Mouse (Mus musculus) megakaryocyte, adult 5-6 weeks (primary cell): ENCODE measurements around the gene Ctdsp2. TPM values are rescaled to one million over a fixed set of nuclear protein-coding genes. Genes with fewer than 3 reads are reported as not detected.

Source experiments
- ATAC-seq: 2 replicates; pipeline ENCODE4 v1.8.0; 2016; ENCODE audit warnings: mild to moderate bottlenecking, inconsistent platforms; ENCODE audit not compliant: poor library complexity, severe bottlenecking
- total RNA-seq, 2 experiments: library from RNA; stranded (forward) in 1 of 2; stranded (reverse) in 1 of 2; fragments of 153-499, 151-499 nt in 1 of 2; fragments of 221-1000, 200-1000 nt in 1 of 2; gene quantifications; 2 replicates each; pipeline versions ENCODE4 v1.2.3 to v1.2.4; 2015 to 2017

The Ctdsp2 gene
- total RNA-seq, 2 experiments from 2014 or later, result 38.0 to 73.2 TPM

DNA sequence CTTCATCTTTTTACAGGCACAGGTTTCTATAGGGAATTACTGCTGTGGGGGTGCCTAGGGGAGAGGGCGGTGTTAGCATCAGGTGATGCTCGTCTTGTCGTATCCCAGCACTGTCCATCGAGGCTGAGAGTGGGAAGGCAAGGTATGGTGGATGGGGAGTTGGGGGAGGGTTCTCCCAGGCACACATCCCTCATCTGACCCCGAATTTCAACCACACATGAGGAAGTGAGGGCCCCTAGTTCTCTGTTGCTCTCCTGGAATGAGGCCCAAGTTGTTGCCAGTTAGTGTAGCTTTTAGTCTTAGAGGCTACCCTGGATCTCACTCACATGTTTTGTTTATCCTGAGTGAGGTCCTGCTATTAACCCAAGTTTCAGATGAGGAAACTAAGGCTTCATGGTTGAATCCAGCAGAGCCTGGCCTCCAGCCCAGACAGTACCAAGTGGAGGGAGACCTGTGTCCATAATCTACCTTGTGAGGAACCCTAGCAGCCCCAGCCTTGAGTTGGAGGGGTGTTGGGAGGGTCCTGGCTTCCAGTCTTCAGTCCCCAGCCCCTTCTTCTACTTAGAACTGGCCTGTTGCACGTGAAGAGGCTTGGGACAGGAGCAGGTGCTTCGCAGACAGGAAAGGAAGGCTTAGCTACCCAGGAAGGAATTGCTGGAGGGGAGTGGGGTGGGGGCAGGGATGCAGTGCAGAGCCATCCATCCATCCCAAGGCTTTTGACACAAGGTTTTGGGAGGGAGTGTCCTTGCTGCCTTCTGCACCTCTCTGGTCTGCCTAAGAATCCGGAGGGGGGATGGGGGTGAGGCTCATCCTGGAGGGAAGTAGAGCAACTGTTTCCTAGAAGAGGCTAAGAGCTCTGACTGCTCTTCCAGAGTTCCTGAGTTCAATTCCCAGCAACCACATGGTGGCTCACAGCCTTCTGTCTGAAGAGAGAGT is 8.9 kb downstream of the Ctdsp2 start:
- peak; percentile 25; the same call in 1 of the 2 replicates for ATAC-seq

GRCm38 (mm10) chr10:126988513-126989165 is 10.1 kb downstream of the Ctdsp2 start:
- ATAC-seq, result no peak

DNA sequence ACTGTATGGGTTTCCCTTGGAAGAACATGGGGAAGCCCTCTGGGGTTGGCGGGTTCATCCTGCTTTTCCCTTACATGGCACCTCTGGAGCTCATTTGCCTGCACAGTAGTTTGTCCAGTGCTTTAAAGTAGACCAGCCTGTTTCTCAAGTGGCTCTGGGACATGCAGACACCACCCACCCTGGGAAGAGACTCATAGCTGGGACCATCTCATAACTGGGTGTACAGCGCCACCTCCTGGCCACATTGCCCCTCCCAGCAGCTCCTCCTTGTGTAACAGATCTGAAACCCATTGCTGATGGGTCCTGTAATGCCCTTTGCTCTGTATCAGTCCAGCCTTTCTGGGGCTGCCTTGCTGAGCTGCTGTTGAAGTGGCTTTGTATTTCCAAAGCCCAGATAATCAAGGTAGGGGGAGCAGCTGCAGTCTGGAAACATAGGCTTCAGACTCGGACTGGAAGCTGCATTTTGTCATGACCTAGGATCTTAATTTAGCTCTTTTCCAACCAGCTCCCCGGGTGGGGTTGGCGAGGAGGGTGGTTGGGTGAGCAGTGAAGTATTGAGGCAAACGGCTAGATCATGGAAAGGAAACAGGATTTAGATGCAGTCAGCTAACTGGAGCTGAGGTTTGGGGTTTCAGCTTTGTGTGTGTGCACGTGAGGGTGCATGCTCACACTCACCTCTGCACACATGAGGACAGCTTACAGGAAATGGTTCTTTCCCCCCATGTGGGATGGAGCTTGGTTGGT is 12.0 kb downstream of the Ctdsp2 start:
- ATAC-seq, result peak; percentile 82

GRCm38 (mm10) chr10:126991676-126992075 is 13.2 kb downstream of the Ctdsp2 start:
- no peak for ATAC-seq

- no peak for ATAC-seq
These were observed 15.1 kb downstream of the Ctdsp2 start for GRCm38 (mm10) chr10:126993621-126994020.

DNA sequence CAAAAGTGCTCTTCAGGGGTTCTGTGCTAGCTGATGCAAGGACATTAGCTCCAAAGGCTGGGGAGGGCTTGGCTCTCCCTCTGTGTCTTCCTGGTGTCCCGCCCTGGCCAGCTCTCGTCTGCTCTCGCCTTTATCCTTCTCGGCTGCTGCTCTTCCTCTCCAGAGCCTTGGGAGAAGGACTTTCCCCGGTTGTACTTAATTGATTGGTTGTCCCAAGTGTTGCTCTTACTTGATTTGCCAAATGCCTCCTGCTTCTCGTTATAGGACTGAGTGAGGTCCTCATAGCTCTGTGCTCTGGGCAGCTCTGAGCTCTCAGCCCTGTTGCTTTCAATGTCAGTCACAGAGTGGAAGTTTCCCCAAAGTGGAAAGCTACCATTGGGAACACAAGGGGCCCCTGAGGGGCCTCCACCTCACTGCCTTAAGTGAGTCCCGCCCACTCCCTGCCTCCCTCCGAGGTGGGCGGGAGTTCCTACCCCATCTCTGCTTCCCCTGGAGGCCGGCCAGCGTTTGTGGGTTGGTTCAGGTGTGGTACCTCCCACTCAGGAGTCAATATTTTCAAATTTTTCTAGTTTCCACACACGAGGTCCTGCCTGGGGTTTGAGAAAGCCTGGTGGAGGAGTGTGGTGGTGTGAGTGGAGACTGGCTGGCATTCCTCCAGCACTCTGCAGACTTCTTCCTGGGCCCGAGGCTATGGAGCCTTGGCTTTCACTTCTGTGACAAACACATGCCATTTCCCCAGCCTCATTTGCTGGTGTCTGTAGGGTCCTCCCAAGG is 19.0 kb downstream of the Ctdsp2 start:
- ATAC-seq, result no peak

- ATAC-seq, result no peak
These were observed 22.0 kb downstream of the Ctdsp2 start, which contains the start of gene Avil for GRCm38 (mm10) chr10:127000529-127000928. TSS of gene Avil (plus strand) at chr10:127000709.

GRCm38 (mm10) chr10:127001297-127001696 is 22.8 kb downstream of the Ctdsp2 start:
- no peak for ATAC-seq

- no peak for ATAC-seq
These were observed 23.5 kb downstream of the Ctdsp2 start for GRCm38 (mm10) chr10:127002056-127002455.

GRCm38 (mm10) chr10:127002765-127003164 is 24.2 kb downstream of the Ctdsp2 start:
- peak; percentile 55 for ATAC-seq

GRCm38 (mm10) chr10:127003334-127003733 is 24.8 kb downstream of the Ctdsp2 start:
- ATAC-seq, result no peak

- no peak for ATAC-seq
These were observed 25.3 kb downstream of the Ctdsp2 start for GRCm38 (mm10) chr10:127003806-127004205.

- ATAC-seq, result peak; percentile 63
These were observed 38.0 kb downstream of the Ctdsp2 start for GRCm38 (mm10) chr10:127016488-127016887.

DNA sequence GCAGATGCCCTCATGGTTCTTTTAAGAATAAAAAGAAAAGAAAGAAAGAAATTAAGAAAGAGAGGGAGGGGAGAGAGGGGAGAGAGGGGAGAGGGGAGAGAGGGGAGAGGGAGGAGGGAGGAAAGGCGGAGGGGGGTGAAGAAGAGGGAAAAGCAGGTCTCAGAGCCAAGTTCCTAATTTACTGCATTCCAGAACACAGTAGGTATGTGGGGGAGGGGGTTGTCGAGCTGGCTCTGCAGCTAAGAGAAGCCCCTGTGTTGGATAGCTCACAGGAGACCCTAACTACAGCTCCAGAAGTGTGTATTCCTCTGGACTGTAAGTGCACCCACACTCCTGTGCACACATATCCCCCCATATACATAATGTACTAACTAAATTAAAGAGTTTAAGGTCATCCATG is 38.6 kb downstream of the Ctdsp2 start:
- no peak for ATAC-seq

DNA sequence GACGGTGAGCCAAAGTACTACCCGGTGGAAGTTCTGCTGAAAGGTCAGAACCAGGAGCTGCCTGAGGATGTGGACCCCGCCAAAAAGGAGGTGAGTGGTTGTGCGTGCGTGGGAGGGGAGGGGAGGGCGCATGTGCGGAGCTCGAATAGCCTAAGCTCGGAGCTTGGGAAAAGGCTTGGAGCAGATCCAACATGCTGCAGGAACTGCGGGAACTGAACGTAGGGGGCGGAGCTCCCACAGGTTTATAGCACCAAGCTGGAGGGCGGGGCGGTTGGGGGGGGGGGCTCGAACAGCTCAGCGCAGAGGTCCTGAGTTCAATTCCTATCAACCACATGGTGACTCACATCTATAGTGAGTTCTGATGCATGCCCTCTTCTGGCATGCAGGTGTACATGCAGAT is 39.9 kb downstream of the Ctdsp2 start:
- ATAC-seq, result no peak

GRCm38 (mm10) chr10:127030336-127031296 is 52.1 kb downstream of the Ctdsp2 start, which contains the start of gene Tsfm:
TSS of gene Tsfm (minus strand) at chr10:127030840.
- ATAC-seq, result peak; percentile 100

DNA sequence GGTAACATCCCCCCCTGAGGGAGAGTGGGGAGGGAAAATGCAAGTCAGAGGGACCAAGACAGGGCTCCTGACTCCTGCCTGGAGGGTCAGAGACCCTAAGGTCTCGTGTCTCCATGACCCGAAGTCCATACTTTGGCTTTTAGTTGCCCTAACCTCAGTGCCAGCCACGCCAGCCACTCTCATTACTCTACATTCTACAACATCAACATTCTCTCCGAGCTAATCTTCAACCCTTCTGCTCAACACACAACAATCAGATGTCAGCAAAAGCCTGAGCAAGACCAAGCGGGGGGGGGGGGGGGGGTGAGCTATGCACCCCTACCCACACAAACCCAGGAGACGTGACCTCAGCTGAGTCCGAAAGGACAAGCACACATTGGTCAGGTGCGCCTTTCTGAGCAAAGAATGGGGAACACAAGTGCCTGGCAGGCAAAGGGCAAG is 54.8 kb downstream of the Ctdsp2 start:
- ATAC-seq, result no peak

DNA sequence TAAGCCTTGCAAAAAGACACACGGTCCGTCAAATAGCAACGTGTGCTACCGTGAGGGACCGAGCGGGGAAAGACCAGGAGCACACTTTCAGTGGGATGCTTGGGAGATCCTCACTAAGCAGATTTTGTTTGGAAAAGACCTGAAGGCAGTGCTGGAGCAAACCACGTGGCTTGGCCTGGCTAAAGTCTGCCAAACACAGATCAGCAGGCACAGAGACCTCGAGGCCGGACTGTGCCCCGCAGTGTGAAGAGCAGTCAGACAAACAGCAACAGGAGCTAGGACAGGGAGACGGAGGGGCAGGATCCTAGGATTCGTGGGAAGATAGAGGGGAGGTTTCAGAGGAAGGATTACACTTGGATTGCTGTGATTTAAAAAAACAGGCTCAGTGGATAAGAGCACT is 57.8 kb downstream of the Ctdsp2 start:
- ATAC-seq, result no peak

DNA sequence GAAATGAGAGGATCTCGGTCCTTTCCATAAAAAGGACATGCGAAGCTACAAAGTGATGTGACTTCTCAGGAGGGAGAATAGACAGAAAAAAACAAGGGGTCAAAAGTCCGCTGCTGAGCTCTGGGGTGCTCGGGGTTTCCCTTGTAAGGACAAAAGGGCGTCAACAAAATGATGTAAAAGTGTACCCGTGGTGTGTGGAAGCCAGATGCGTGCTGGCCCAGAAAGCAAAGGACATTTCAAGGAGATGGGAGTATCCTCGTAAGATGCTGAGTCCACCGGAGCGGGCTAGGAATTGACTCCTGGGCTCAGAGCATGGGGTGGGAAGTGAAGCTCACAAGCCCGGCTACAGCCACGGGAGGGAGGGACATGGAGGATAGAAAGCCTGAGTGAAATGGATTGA is 59.1 kb downstream of the Ctdsp2 start:
- no peak for ATAC-seq
